Mouse (Mus musculus): Measurements from ENCODE around the gene Anln. TPM values are rescaled to one million over a fixed set of nuclear protein-coding genes. Genes with fewer than 3 reads are reported as not detected.

The Anln gene
- 1 to 10 TPM in 1 of 2 experiments, under 1 TPM in 1; 0.83 to 2.7 TPM for total RNA-seq (2023)

DNA sequence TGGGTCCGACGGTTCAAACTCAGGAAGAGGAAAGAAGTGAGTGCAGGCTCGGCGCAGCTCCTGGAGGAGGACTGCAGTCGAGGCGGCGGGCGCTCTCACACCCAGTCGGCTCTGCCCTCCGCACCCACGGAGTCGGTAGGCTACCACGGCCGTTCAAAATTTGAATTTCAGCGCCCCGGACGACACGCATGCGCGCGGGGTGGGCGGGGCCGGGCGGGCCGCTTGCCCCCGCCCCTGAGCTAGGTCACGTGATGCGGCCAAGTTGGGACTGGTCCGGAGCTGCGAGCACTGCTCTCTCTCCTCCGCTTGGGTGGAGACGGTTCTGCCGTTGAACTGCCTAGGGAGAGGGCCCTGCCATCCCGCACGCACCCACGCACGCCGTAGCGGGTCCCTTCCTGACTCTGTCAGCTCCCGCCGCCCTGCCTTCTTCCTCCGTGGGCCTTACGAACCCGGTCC is at the start of gene Anln:
Gene Anln, minus strand, starts transcription at position 168 of the 456 bp plus-strand sequence.

GRCm38 (mm10) chr9:22411002-22411857 is 22.2 kb upstream of the Anln start, which contains the start of gene 9530077C05Rik:
TSS of gene 9530077C05Rik (plus strand) at chr9:22411513.

DNA sequence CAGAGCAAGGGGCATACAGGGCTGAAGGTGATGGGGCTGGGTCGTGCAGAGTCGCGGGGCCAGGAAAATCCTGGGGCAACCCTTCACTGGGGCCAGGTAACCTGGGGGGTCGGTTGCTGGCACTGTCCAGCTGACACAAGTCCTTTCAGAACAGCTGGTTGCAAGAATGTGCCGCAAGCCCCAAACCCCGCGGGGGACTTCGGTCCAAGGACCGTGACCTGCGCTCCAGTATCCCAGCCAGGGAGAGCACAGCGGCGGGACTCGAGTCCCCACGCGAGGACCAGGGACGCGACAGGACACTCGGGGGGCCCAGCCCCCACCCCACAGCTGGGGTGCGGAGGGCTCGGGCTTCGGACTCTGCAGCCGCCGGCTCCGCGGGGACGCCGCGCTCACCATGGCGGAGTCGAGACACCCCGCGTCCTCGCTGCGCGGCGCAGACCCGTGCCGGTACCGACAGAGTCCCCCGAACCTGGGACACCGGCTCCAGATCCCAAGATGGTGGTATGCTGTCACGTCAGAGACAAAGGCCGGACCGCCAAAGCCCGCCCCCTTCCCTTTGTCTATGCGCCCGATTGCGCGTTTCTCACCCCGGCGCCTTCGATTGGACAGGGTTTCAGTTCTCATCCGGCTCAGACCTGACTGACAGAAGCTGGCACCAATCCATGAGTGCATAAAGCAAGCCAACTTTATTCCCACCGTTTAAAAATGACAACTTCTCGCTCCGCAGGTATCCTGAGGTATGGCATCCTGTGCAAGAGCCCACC is 81.7 kb downstream of the Anln start, which contains the start of gene Zfp810:
Gene Zfp810, minus strand, starts transcription at position 493 of the 764 bp plus-strand sequence.

Other genes starting within 250 kb of the Anln start
- 10 to 100 TPM; 13.8 to 19.1 TPM for gene Pigyl, start 232.3 kb downstream of the Anln start, total RNA-seq (2023)
- gene Zfp872, start 201.1 kb downstream of the Anln start, total RNA-seq (2023), result not detected
- 10 to 100 TPM; 33.6 to 39.8 TPM for gene Zfp809, start 163.5 kb downstream of the Anln start, total RNA-seq (2023)
- gene Zfp599, start 129.3 kb downstream of the Anln start, total RNA-seq (2023), result 1 to 10 TPM; 3.1 to 3.4 TPM
- 10 to 100 TPM; 15.0 to 17.3 TPM for gene Zfp810, start 81.5 kb downstream of the Anln start, total RNA-seq (2023)
- gene 9530077C05Rik, start 22.3 kb upstream of the Anln start, total RNA-seq (2023), result not detected
- gene Gm17545, start 65.1 kb upstream of the Anln start, total RNA-seq (2023), result not detected
- 10 to 100 TPM; 75.1 to 79.1 TPM for gene Rp9, start 80.6 kb upstream of the Anln start, total RNA-seq (2023)
- 10 to 100 TPM; 24.7 to 29.7 TPM for gene Bbs9, start 86.5 kb upstream of the Anln start, total RNA-seq (2023)